Mouse (Mus musculus): ENCODE results near the gene Dlg2. TPM values are rescaled to one million over a fixed set of nuclear protein-coding genes. Genes with fewer than 3 reads are reported as not detected.

Dlg2 gene
- polyA plus RNA-seq, 1 experiment from 2014 or later, result 4.1 TPM

GRCm38 (mm10) chr7:91582203-91582602 is 1105.7 kb downstream of the Dlg2 start:
- Histone ChIP-seq H3K9ac (no peak overlapping the region), H3K9me3 (no peaks in the 10 kb centered on the region), H3K4me3 (replicated peaks) (no peak overlapping the region), H3K4me2 (no peak overlapping the region), H3K36me3 (no peaks in the 10 kb centered on the region), H3K27me3 (replicated peaks) (no peaks in the 10 kb centered on the region), H3K4me1 (no peaks in the 10 kb centered on the region), H3K27ac (no peak overlapping the region)
- WGBS, result 70% methylated on average over 2 of the region's 2 CpGs
- no peak for ATAC-seq (ENCODE audit: insufficient read depth, low FRiP score, low read depth)

- Histone ChIP-seq H3K4me3 (replicated peaks) (no peak overlapping the region), H3K36me3 (no peaks in the 10 kb centered on the region), H3K9ac (no peak overlapping the region), H3K27ac (no peak overlapping the region), H3K4me2 (no peak overlapping the region), H3K9me3 (no peaks in the 10 kb centered on the region), H3K27me3 (replicated peaks) (no peaks in the 10 kb centered on the region), H3K4me1 (no peaks in the 10 kb centered on the region)
- WGBS, result 31% methylated on average over 1 of the region's 1 CpGs
- ATAC-seq (ENCODE audit: insufficient read depth, low FRiP score, low read depth), result no peak
Measured at GRCm38 (mm10) chr7:91583566-91583965, 1107.1 kb downstream of the Dlg2 start.

GRCm38 (mm10) chr7:91591261-91592170 is 1115.0 kb downstream of the Dlg2 start:
- Histone ChIP-seq H3K4me1 (no peaks in the 10 kb centered on the region), H3K9ac (no peak overlapping the region), H3K4me2 (no peak overlapping the region), H3K27me3 (replicated peaks) (no peaks in the 10 kb centered on the region), H3K9me3 (no peaks in the 10 kb centered on the region), H3K27ac (no peak overlapping the region), H3K4me3 (replicated peaks) (no peak overlapping the region), H3K36me3 (no peaks in the 10 kb centered on the region)
- 65% methylated on average over 5 of the region's 5 CpGs for WGBS
- ATAC-seq (ENCODE audit: insufficient read depth, low FRiP score, low read depth), result no peak

- no peak overlapping the region for H3K27ac ChIP-seq
- no peak overlapping the region for H3K4me2 ChIP-seq
- no peak overlapping the region for H3K9ac ChIP-seq
- 70% methylated on average over 4 of the region's 4 CpGs for WGBS
- H3K9me3 ChIP-seq, result no peaks in the 10 kb centered on the region
- no peak for ATAC-seq (ENCODE audit: insufficient read depth, low FRiP score, low read depth)
- no peaks in the 10 kb centered on the region for H3K27me3 ChIP-seq (replicated peaks)
- no peaks in the 10 kb centered on the region for H3K36me3 ChIP-seq
- H3K4me3 ChIP-seq (replicated peaks), result no peak overlapping the region
- no peaks in the 10 kb centered on the region for H3K4me1 ChIP-seq
Measured at GRCm38 (mm10) chr7:91598549-91598948, 1122.1 kb downstream of the Dlg2 start.

GRCm38 (mm10) chr7:91601307-91601706 is 1124.8 kb downstream of the Dlg2 start:
- H3K36me3 ChIP-seq, result no peaks in the 10 kb centered on the region
- H3K27ac ChIP-seq, result no peak overlapping the region
- ATAC-seq (ENCODE audit: insufficient read depth, low FRiP score, low read depth), result no peak
- H3K9me3 ChIP-seq, result no peaks in the 10 kb centered on the region
- H3K9ac ChIP-seq, result no peak overlapping the region
- H3K4me2 ChIP-seq, result no peak overlapping the region
- H3K4me3 ChIP-seq (replicated peaks), result no peak overlapping the region
- H3K4me1 ChIP-seq, result no peaks in the 10 kb centered on the region
- no peaks in the 10 kb centered on the region for H3K27me3 ChIP-seq (replicated peaks)

- ATAC-seq (ENCODE audit: insufficient read depth, low FRiP score, low read depth), result no peak
- no peak overlapping the region for H3K4me2 ChIP-seq
- H3K36me3 ChIP-seq, result no peaks in the 10 kb centered on the region
- H3K27ac ChIP-seq, result no peak overlapping the region
- H3K4me1 ChIP-seq, result no peaks in the 10 kb centered on the region
- no peak overlapping the region for H3K4me3 ChIP-seq (replicated peaks)
- no peaks in the 10 kb centered on the region for H3K27me3 ChIP-seq (replicated peaks)
- H3K9me3 ChIP-seq, result no peaks in the 10 kb centered on the region
- WGBS, result 67% methylated on average over 4 of the region's 4 CpGs
- no peak overlapping the region for H3K9ac ChIP-seq
Measured at GRCm38 (mm10) chr7:91603561-91603960, 1127.1 kb downstream of the Dlg2 start.

GRCm38 (mm10) chr7:91653033-91653432 is 1176.6 kb downstream of the Dlg2 start:
- ATAC-seq (ENCODE audit: insufficient read depth, low FRiP score, low read depth), result no peak
- H3K4me2 ChIP-seq, result no peak overlapping the region
- no peak overlapping the region for H3K4me3 ChIP-seq (replicated peaks)
- H3K9ac ChIP-seq, result no peak overlapping the region
- no peaks in the 10 kb centered on the region for H3K36me3 ChIP-seq
- H3K4me1 ChIP-seq, result no peaks in the 10 kb centered on the region
- no peak overlapping the region for H3K27ac ChIP-seq
- H3K27me3 ChIP-seq (replicated peaks), result no peaks in the 10 kb centered on the region
- H3K9me3 ChIP-seq, result no peaks in the 10 kb centered on the region
- 81% methylated on average over 1 of the region's 1 CpGs for WGBS

GRCm38 (mm10) chr7:91659498-91659897 is 1183.0 kb downstream of the Dlg2 start:
- H3K4me1 ChIP-seq, result no peaks in the 10 kb centered on the region
- H3K36me3 ChIP-seq, result no peaks in the 10 kb centered on the region
- 60% methylated on average over 2 of the region's 2 CpGs for WGBS
- no peaks in the 10 kb centered on the region for H3K9me3 ChIP-seq
- no peak for ATAC-seq (ENCODE audit: insufficient read depth, low FRiP score, low read depth)
- H3K4me2 ChIP-seq, result no peak overlapping the region
- H3K4me3 ChIP-seq (replicated peaks), result no peak overlapping the region
- no peak overlapping the region for H3K9ac ChIP-seq
- no peak overlapping the region for H3K27ac ChIP-seq
- no peaks in the 10 kb centered on the region for H3K27me3 ChIP-seq (replicated peaks)

GRCm38 (mm10) chr7:91672236-91673017 is 1196.0 kb downstream of the Dlg2 start:
- WGBS, result 67% methylated on average over 13 of the region's 13 CpGs
- H3K27ac ChIP-seq, result no peak overlapping the region
- H3K9me3 ChIP-seq, result no peaks in the 10 kb centered on the region
- no peaks in the 10 kb centered on the region for H3K4me1 ChIP-seq
- no peak overlapping the region for H3K4me2 ChIP-seq
- 0 out of 2 replicates have a peak, but pooled peaks have one; percentile 27 for ATAC-seq (ENCODE audit: insufficient read depth, low FRiP score, low read depth)
- H3K36me3 ChIP-seq, result no peaks in the 10 kb centered on the region
- no peak overlapping the region for H3K9ac ChIP-seq
- no peak overlapping the region for H3K4me3 ChIP-seq (replicated peaks)
- H3K27me3 ChIP-seq (replicated peaks), result no peaks in the 10 kb centered on the region

GRCm38 (mm10) chr7:91674401-91674800 is 1197.9 kb downstream of the Dlg2 start:
- H3K4me1 ChIP-seq, result no peaks in the 10 kb centered on the region
- no peaks in the 10 kb centered on the region for H3K9me3 ChIP-seq
- no peak overlapping the region for H3K27ac ChIP-seq
- H3K36me3 ChIP-seq, result no peaks in the 10 kb centered on the region
- H3K4me2 ChIP-seq, result no peak overlapping the region
- ATAC-seq (ENCODE audit: insufficient read depth, low FRiP score, low read depth), result no peak
- no peak overlapping the region for H3K9ac ChIP-seq
- no peaks in the 10 kb centered on the region for H3K27me3 ChIP-seq (replicated peaks)
- H3K4me3 ChIP-seq (replicated peaks), result no peak overlapping the region

GRCm38 (mm10) chr7:91677934-91678333 is 1201.5 kb downstream of the Dlg2 start:
- ATAC-seq (ENCODE audit: insufficient read depth, low FRiP score, low read depth), result no peak
- H3K4me2 ChIP-seq, result no peak overlapping the region
- H3K9me3 ChIP-seq, result no peaks in the 10 kb centered on the region
- WGBS, result 76% methylated on average over 2 of the region's 2 CpGs
- H3K36me3 ChIP-seq, result no peaks in the 10 kb centered on the region
- H3K27ac ChIP-seq, result no peak overlapping the region
- H3K4me3 ChIP-seq (replicated peaks), result no peak overlapping the region
- no peaks in the 10 kb centered on the region for H3K4me1 ChIP-seq
- no peak overlapping the region for H3K9ac ChIP-seq
- no peaks in the 10 kb centered on the region for H3K27me3 ChIP-seq (replicated peaks)

GRCm38 (mm10) chr7:91687930-91688329 is 1211.5 kb downstream of the Dlg2 start:
- no peaks in the 10 kb centered on the region for H3K36me3 ChIP-seq
- no peak for ATAC-seq (ENCODE audit: insufficient read depth, low FRiP score, low read depth)
- H3K4me3 ChIP-seq (replicated peaks), result no peak overlapping the region
- H3K9ac ChIP-seq, result no peak overlapping the region
- no peak overlapping the region for H3K4me2 ChIP-seq
- no peaks in the 10 kb centered on the region for H3K27me3 ChIP-seq (replicated peaks)
- H3K4me1 ChIP-seq, result no peaks in the 10 kb centered on the region
- H3K9me3 ChIP-seq, result no peaks in the 10 kb centered on the region
- H3K27ac ChIP-seq, result no peak overlapping the region
